Mouse (Mus musculus): ENCODE results near the gene Gstm2. TPM values are rescaled to one million over a fixed set of nuclear protein-coding genes. Genes with fewer than 3 reads are reported as not detected.
A peak's percentile ranks its signal among the peaks of the same experiment; 100 is the strongest.
"Not testable (repeated sequence)": the region's sequence is repeated elsewhere in the genome, so short reads cannot be mapped to it uniquely, and the experiment has no call there.

Gene Gstm2
- 23.3 and 23.4 TPM in 2 replicates for polyA plus RNA-seq (2016; fragmentation: Nextera tagmentation; extraction: Ambion mirVana)

DNA sequence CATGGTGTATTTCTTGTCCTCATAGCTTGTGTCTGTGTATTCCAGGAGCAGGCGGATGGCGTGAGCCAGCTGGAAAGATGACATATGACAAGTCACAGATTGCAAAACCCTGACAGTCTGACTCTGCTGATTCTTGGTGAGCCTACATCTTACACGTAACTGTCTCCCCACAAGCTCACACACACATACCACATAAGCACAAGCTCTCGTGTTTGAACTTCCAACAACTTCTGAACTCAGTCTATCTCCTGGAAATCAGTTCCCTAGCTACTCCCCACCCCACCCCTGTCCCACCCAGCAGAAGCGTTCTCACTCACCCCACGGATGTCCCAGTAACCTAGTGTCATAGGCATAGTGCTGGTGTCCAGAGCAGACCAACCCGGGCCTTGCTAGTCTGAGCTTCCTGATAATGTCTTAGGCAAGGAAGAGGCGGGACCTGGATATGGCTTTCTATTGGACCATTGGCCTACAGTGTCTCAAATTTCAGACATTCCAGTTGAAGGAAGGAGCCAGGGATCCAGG is at the start of gene Gstm2:
Gene Gstm2 (minus strand): TSS at position 413 of the 522 bp plus-strand sequence.
- no peak within 1 kb of the TSS for H3K4me3 ChIP-seq
- no peaks in the 10 kb centered on the region for H3K4me1 ChIP-seq
- no peak within 1 kb of the TSS for H3K27ac ChIP-seq
- no peak within 1 kb of the TSS for H3K4me2 ChIP-seq (replicated peaks)
- no peak within 1 kb of the TSS for H3K9ac ChIP-seq
- no peaks in the 10 kb centered on the region for H3K36me3 ChIP-seq
- no peak for ATAC-seq (ENCODE audit: low FRiP score)
- H3K9me3 ChIP-seq (replicated peaks), result no peaks in the 10 kb centered on the region
- H3K27me3 ChIP-seq, result no peaks in the 10 kb centered on the region
- 66% methylated on average over 8 of the region's 8 CpGs for WGBS

- H3K4me1 ChIP-seq, result no peaks in the 10 kb centered on the region
- no peak overlapping the region for H3K27ac ChIP-seq
- no peak overlapping the region for H3K9ac ChIP-seq
- H3K9me3 ChIP-seq (replicated peaks), result no peaks in the 10 kb centered on the region
- no peak for ATAC-seq (ENCODE audit: low FRiP score)
- no peaks in the 10 kb centered on the region for H3K27me3 ChIP-seq
- H3K4me3 ChIP-seq, result no peak overlapping the region
- no peak overlapping the region for H3K4me2 ChIP-seq (replicated peaks)
- no peaks in the 10 kb centered on the region for H3K36me3 ChIP-seq
- 68% methylated on average over 5 of the region's 5 CpGs for WGBS
These were observed 46.9 kb upstream of the Gstm2 start for GRCm38 (mm10) chr3:108033156-108033555.

DNA sequence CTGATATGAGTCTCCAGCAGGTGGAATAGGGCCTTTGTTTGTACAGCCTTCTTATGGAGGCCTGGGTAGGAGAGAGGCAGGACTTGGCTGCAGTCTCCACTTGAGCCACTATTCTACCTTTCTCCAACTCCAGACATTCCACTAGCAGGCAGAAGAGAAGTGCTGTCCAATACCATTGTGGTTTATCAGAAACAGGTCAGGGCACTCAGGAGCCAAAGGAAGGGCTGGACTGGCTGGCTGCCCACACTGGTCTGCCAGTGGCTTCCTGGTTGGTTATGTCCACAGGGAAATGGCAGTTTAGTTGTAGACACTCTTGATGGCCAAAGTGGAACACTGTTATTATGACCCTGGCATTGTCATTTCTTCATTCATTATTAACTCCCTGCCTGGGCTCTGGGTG is 45.9 kb upstream of the Gstm2 start:
- no peak overlapping the region for H3K4me2 ChIP-seq (replicated peaks)
- H3K4me1 ChIP-seq, result no peaks in the 10 kb centered on the region
- H3K9ac ChIP-seq, result no peak overlapping the region
- H3K9me3 ChIP-seq (replicated peaks), result no peaks in the 10 kb centered on the region
- no peak overlapping the region for H3K27ac ChIP-seq
- ATAC-seq (ENCODE audit: low FRiP score), result no peak
- no peak overlapping the region for H3K4me3 ChIP-seq
- no peaks in the 10 kb centered on the region for H3K27me3 ChIP-seq
- no peaks in the 10 kb centered on the region for H3K36me3 ChIP-seq

GRCm38 (mm10) chr3:108028641-108029365 is 42.5 kb upstream of the Gstm2 start:
- Histone ChIP-seq H3K9me3 (replicated peaks) (no peaks in the 10 kb centered on the region), H3K36me3 (no peaks in the 10 kb centered on the region), H3K4me3 (no peak overlapping the region), H3K4me1 (no peaks in the 10 kb centered on the region), H3K4me2 (replicated peaks) (no peak overlapping the region), H3K27me3 (no peaks in the 10 kb centered on the region), H3K27ac (no peak overlapping the region), H3K9ac (no peak overlapping the region)
- 58% methylated on average over 4 of the region's 4 CpGs for WGBS
- no peak for ATAC-seq (ENCODE audit: low FRiP score)

DNA sequence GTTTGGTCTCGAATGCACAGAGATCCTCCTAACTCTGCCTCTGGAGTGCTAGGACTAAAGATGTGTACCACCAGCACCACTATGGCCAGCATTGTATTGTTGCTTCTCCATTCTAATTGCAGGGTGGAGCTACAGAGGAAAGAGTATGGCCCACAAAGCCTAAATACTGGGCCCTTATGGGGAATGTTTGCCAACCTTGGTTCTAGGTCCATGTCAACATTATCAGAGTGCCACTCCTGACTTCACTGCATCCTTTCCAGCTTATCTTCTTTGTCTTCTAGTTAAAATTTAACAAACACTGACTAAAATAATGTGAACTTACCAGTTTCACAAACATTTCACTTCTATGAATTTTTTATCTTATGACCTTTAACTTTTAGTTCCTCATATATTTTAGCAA is 40.3 kb upstream of the Gstm2 start:
- ATAC-seq (ENCODE audit: low FRiP score), result no peak
- H3K4me1 ChIP-seq, result no peaks in the 10 kb centered on the region
- H3K4me3 ChIP-seq, result no peak overlapping the region
- H3K36me3 ChIP-seq, result no peaks in the 10 kb centered on the region
- 93% methylated on average over 1 of the region's 1 CpGs for WGBS
- H3K27me3 ChIP-seq, result no peaks in the 10 kb centered on the region
- H3K4me2 ChIP-seq (replicated peaks), result no peak overlapping the region
- no peaks in the 10 kb centered on the region for H3K9me3 ChIP-seq (replicated peaks)
- no peak overlapping the region for H3K27ac ChIP-seq
- no peak overlapping the region for H3K9ac ChIP-seq

DNA sequence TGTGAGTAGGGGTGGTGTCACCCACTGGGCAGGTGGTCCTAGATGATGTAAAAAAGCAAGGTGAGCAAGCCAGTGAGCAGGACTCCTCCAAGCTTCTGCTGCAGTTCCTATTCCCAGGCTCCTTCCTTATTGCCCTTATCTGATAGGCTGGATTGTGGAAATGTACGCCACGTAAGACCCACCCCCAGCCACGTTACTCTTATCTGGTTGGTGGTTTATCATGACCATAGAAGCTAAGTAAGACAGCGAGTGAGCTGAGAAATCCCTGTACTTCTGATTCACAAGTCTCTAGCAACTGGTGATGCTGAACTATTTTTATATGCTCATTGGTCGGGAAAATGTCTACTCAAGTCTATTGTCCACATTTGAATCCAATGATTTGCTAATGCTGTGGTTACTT is 39.8 kb upstream of the Gstm2 start:
- Histone ChIP-seq H3K4me2 (replicated peaks) (no peak overlapping the region), H3K27ac (no peak overlapping the region), H3K27me3 (no peaks in the 10 kb centered on the region), H3K36me3 (no peaks in the 10 kb centered on the region), H3K9me3 (replicated peaks) (no peaks in the 10 kb centered on the region), H3K9ac (no peak overlapping the region), H3K4me1 (no peaks in the 10 kb centered on the region), H3K4me3 (no peak overlapping the region)
- WGBS, result 79% methylated on average over 5 of the region's 5 CpGs
- ATAC-seq (ENCODE audit: low FRiP score), result no peak

DNA sequence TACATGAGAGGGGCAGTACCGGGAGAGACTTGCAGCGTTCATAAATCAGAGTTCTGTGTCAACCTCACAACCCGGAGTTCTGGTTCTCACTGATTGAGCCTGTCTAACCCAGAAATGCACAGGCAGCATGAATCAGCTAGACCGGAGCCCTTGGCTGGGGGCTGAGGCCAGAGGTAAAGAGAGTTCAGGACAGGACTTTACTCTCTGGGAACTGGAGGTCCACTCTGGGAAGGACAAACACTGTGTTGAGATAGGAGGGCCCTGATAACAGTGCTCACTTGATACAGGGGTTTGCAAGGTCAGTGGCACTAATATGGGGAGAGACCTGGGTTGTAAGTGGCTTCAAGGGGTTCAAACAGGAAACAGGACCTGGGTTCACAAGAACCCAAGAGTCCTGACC is 39.1 kb upstream of the Gstm2 start:
- no peak overlapping the region for H3K27ac ChIP-seq
- H3K9ac ChIP-seq, result no peak overlapping the region
- no peak overlapping the region for H3K4me2 ChIP-seq (replicated peaks)
- H3K4me3 ChIP-seq, result no peak overlapping the region
- ATAC-seq (ENCODE audit: low FRiP score), result no peak
- H3K36me3 ChIP-seq, result no peaks in the 10 kb centered on the region
- H3K27me3 ChIP-seq, result no peaks in the 10 kb centered on the region
- H3K9me3 ChIP-seq (replicated peaks), result no peaks in the 10 kb centered on the region
- H3K4me1 ChIP-seq, result no peaks in the 10 kb centered on the region
- WGBS, result 83% methylated on average over 4 of the region's 4 CpGs

DNA sequence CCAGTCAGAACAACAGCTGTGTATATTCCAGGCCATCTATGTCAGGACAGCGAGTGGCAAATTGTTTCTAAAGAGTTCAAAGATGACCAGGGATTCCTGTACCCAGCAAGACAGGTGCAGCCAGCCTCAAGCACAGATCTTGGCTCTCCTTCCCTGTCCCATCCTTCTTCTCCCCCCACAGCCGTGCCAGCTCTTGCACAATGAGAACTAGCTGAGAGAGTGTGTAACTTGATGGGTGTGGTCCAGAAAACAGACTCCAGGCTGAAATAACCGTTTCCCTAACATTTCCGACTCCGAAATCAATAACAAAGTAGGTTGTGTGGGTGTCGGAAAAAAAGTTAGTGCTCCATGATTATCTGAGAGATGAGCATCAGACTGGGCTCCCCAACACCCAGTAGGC is 36.4 kb upstream of the Gstm2 start:
- Histone ChIP-seq H3K9me3 (replicated peaks) (no peaks in the 10 kb centered on the region), H3K36me3 (no peaks in the 10 kb centered on the region), H3K4me3 (no peak overlapping the region), H3K4me1 (peaks cover 6% of the 10 kb centered on the region), H3K9ac (no peak overlapping the region), H3K27me3 (no peaks in the 10 kb centered on the region), H3K27ac (no peak overlapping the region), H3K4me2 (replicated peaks) (no peak overlapping the region)
- ATAC-seq (ENCODE audit: low FRiP score), result no peak
- WGBS, result 80% methylated on average over 6 of the region's 6 CpGs

- WGBS, result 86% methylated on average over 11 of the region's 11 CpGs
- H3K4me3 ChIP-seq; H3K36me3 ChIP-seq; H3K27me3 ChIP-seq; H3K9me3 ChIP-seq (replicated peaks); H3K4me2 ChIP-seq (replicated peaks); H3K9ac ChIP-seq; ATAC-seq (ENCODE audit: low FRiP score); H3K27ac ChIP-seq: not testable (repeated sequence)
- H3K4me1 ChIP-seq, result peaks cover 14% of the 10 kb centered on the region
These were observed 34.2 kb upstream of the Gstm2 start for GRCm38 (mm10) chr3:108020351-108021022.

GRCm38 (mm10) chr3:108019226-108019625 is 33.0 kb upstream of the Gstm2 start:
- 68% methylated on average over 3 of the region's 3 CpGs for WGBS
- not testable (repeated sequence) for H3K9me3 ChIP-seq (replicated peaks); ATAC-seq (ENCODE audit: low FRiP score); H3K36me3 ChIP-seq; H3K4me2 ChIP-seq (replicated peaks); H3K4me3 ChIP-seq; H3K9ac ChIP-seq; H3K27me3 ChIP-seq; H3K27ac ChIP-seq
- peaks cover 14% of the 10 kb centered on the region for H3K4me1 ChIP-seq

GRCm38 (mm10) chr3:108018190-108018820 is 32.1 kb upstream of the Gstm2 start:
- H3K4me1 ChIP-seq, result peaks cover 14% of the 10 kb centered on the region
- no peaks in the 10 kb centered on the region for H3K36me3 ChIP-seq
- 33% methylated on average over 14 of the region's 14 CpGs for WGBS
- H3K4me2 ChIP-seq (replicated peaks), result peak overlapping the region; percentile 87
- H3K9ac ChIP-seq, result 0 out of 2 replicates have a peak overlapping the region, but pooled peaks have one; percentile 51
- peak overlapping the region; percentile 46 for H3K4me3 ChIP-seq
- H3K9me3 ChIP-seq (replicated peaks), result no peaks in the 10 kb centered on the region
- peak; percentile 21 for ATAC-seq (ENCODE audit: low FRiP score)
- peak overlapping the region; percentile 70; the same call in 1 of the 2 replicates for H3K27ac ChIP-seq
- H3K27me3 ChIP-seq, result no peaks in the 10 kb centered on the region; the same call in 1 of the 2 replicates

DNA sequence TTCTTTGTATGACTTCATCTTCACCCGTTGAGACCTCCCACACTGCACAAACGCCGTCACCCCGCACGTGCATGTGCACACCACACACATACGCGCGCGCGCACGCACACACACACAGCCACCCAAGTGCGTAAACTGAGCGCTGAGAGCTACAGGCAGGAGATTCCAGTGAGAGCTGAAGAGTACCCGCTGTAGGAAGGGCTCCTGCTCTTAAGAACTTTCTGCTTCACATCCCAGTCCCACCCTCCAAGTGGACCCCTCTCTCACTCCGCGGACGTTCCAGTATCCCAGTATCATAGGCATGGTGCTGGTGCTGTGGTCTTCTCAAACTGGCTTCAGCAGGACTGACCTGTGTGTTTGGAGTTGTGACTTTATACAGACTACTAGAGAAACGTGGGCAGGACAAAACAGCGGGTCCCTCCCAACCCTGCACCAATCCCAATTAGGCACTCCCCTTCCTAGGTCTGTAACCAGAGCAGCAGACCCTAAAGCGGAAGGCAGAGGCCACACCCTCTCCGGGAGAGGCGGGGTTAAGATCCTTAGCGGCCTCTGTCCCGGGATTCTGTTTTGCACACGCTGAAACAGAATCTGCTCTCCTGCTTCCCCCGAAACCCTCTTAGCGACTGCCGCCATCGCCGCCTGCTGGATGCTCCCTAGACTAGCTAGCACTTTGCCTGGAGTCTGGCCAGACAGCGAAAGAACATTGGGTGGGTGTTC is 31.4 kb upstream of the Gstm2 start, which contains the start of gene Gstm1:
Gene Gstm1 (minus strand): TSS at position 501 of the 717 bp plus-strand sequence.
- peaks cover 14% of the 10 kb centered on the region for H3K4me1 ChIP-seq
- H3K27ac ChIP-seq, result peak within 1 kb of the TSS; percentile 70
- H3K4me2 ChIP-seq (replicated peaks), result peak within 1 kb of the TSS; percentile 87
- peak within 1 kb of the TSS; percentile 51; the same call in 1 of the 2 replicates for H3K9ac ChIP-seq
- ATAC-seq (ENCODE audit: low FRiP score), result peak; percentile 96
- WGBS, result under 1% methylated on average over 31 of the region's 31 CpGs
- no peaks in the 10 kb centered on the region; the same call in 1 of the 2 replicates for H3K27me3 ChIP-seq
- peak within 1 kb of the TSS; percentile 46 for H3K4me3 ChIP-seq
- no peaks in the 10 kb centered on the region for H3K9me3 ChIP-seq (replicated peaks)
- no peaks in the 10 kb centered on the region for H3K36me3 ChIP-seq
